Mouse (Mus musculus): ENCODE data around the gene Cerk. TPM values are rescaled to one million over a fixed set of nuclear protein-coding genes. Genes with fewer than 3 reads are reported as not detected.

Cerk gene
- polyA plus RNA-seq, 1 experiment from 2014 or later: 9.4 TPM

- no peak for ATAC-seq (replicated peaks; ENCODE audit: low FRiP score, low read depth)
- H3K4me3 ChIP-seq (replicated peaks; ENCODE audit: low read depth, low read length): no peak overlapping the region
These were observed 40.9 kb downstream of the Cerk start for GRCm38 (mm10) chr15:86145046-86145445.

GRCm38 (mm10) chr15:86144577-86144976, 41.4 kb downstream of the Cerk start:
- DNase-seq (ENCODE audit: low spot score): no peak
- H3K9me3 ChIP-seq (replicated peaks; ENCODE audit: low read length): no peaks in the 10 kb centered on the region
- H3K27ac ChIP-seq: no peak overlapping the region
- peaks cover 13% of the 10 kb centered on the region; the same call in 1 of the 2 replicates for H3K36me3 ChIP-seq (ENCODE audit: insufficient read depth, low read length)
- H3K4me1 ChIP-seq (replicated peaks; ENCODE audit: insufficient read depth, low read length): no peaks in the 10 kb centered on the region
- TF ChIP-seq CTCF (IDR thresholded peaks at IDR 0.05; ENCODE audit: low read depth): no peak
- 82% methylated on average over 7 of the region's 7 CpGs for WGBS
- no peaks in the 10 kb centered on the region for H3K27me3 ChIP-seq (ENCODE audit: insufficient read depth, low read length)
- H3K4me3 ChIP-seq (replicated peaks; ENCODE audit: low read depth, low read length): no peak overlapping the region
- ATAC-seq (replicated peaks; ENCODE audit: low FRiP score, low read depth): no peak
- H3K9ac ChIP-seq (ENCODE audit: low read depth, low read length): no peak overlapping the region
- no peak overlapping the region for H3K4me2 ChIP-seq (ENCODE audit: low read length)

More at GRCm38 (mm10) chr15:86145046-86145445, 40.9 kb downstream of the Cerk start:
- Histone ChIP-seq H3K4me1 (replicated peaks; ENCODE audit: insufficient read depth, low read length) (no peaks in the 10 kb centered on the region), H3K4me2 (ENCODE audit: low read length) (no peak overlapping the region), H3K36me3 (ENCODE audit: insufficient read depth, low read length) (peaks cover 13% of the 10 kb centered on the region; the same call in 1 of the 2 replicates), H3K27me3 (ENCODE audit: insufficient read depth, low read length) (no peaks in the 10 kb centered on the region), H3K9me3 (replicated peaks; ENCODE audit: low read length) (no peaks in the 10 kb centered on the region), H3K9ac (ENCODE audit: low read depth, low read length) (no peak overlapping the region), H3K27ac (no peak overlapping the region)
- no peak for TF ChIP-seq CTCF (IDR thresholded peaks at IDR 0.05; ENCODE audit: low read depth)
- no peak for DNase-seq (ENCODE audit: low spot score)
- WGBS: 83% methylated on average over 7 of the region's 7 CpGs

GRCm38 (mm10) chr15:86140323-86140722, 45.6 kb downstream of the Cerk start:
- TF ChIP-seq CTCF (IDR thresholded peaks at IDR 0.05; ENCODE audit: low read depth): peak; percentile 94
- Histone ChIP-seq H3K27ac (no peak overlapping the region), H3K9me3 (replicated peaks; ENCODE audit: low read length) (no peaks in the 10 kb centered on the region), H3K4me2 (ENCODE audit: low read length) (no peak overlapping the region), H3K4me3 (replicated peaks; ENCODE audit: low read depth, low read length) (no peak overlapping the region), H3K36me3 (ENCODE audit: insufficient read depth, low read length) (peaks cover 19% of the 10 kb centered on the region; the same call in 1 of the 2 replicates), H3K27me3 (ENCODE audit: insufficient read depth, low read length) (no peaks in the 10 kb centered on the region), H3K9ac (ENCODE audit: low read depth, low read length) (no peak overlapping the region), H3K4me1 (replicated peaks; ENCODE audit: insufficient read depth, low read length) (no peaks in the 10 kb centered on the region)
- ATAC-seq (replicated peaks; ENCODE audit: low FRiP score, low read depth) (peak; percentile 10; the same call in 1 of the 2 replicates), DNase-seq (ENCODE audit: low spot score) (peak; percentile 83)
- WGBS: 37% methylated on average over 10 of the region's 10 CpGs

GRCm38 (mm10) chr15:86137638-86138037, 48.3 kb downstream of the Cerk start:
- peak; percentile 61 for TF ChIP-seq CTCF (IDR thresholded peaks at IDR 0.05; ENCODE audit: low read depth)
- no peak overlapping the region for H3K27ac ChIP-seq
- DNase-seq (ENCODE audit: low spot score): no peak
- 73% methylated on average over 4 of the region's 4 CpGs for WGBS
- H3K9ac ChIP-seq (ENCODE audit: low read depth, low read length): no peak overlapping the region
- H3K4me1 ChIP-seq (replicated peaks; ENCODE audit: insufficient read depth, low read length): no peaks in the 10 kb centered on the region
- no peak overlapping the region for H3K4me3 ChIP-seq (replicated peaks; ENCODE audit: low read depth, low read length)
- no peak for ATAC-seq (replicated peaks; ENCODE audit: low FRiP score, low read depth)
- H3K9me3 ChIP-seq (replicated peaks; ENCODE audit: low read length): no peaks in the 10 kb centered on the region
- H3K36me3 ChIP-seq (ENCODE audit: insufficient read depth, low read length): peaks cover 25% of the 10 kb centered on the region
- no peaks in the 10 kb centered on the region for H3K27me3 ChIP-seq (ENCODE audit: insufficient read depth, low read length)
- H3K4me2 ChIP-seq (ENCODE audit: low read length): no peak overlapping the region

- H3K27me3 ChIP-seq (ENCODE audit: insufficient read depth, low read length): no peaks in the 10 kb centered on the region
- no peaks in the 10 kb centered on the region for H3K9me3 ChIP-seq (replicated peaks; ENCODE audit: low read length)
- no peaks in the 10 kb centered on the region for H3K4me1 ChIP-seq (replicated peaks; ENCODE audit: insufficient read depth, low read length)
- H3K4me3 ChIP-seq (replicated peaks; ENCODE audit: low read depth, low read length): no peak overlapping the region
- peak; percentile 91 for TF ChIP-seq CTCF (IDR thresholded peaks at IDR 0.05; ENCODE audit: low read depth)
- no peak; the same call in 1 of the 2 replicates for ATAC-seq (replicated peaks; ENCODE audit: low FRiP score, low read depth)
- H3K36me3 ChIP-seq (ENCODE audit: insufficient read depth, low read length): peaks cover 33% of the 10 kb centered on the region
- no peak overlapping the region for H3K4me2 ChIP-seq (ENCODE audit: low read length)
- no peak overlapping the region for H3K27ac ChIP-seq
- no peak overlapping the region for H3K9ac ChIP-seq (ENCODE audit: low read depth, low read length)
- WGBS: 37% methylated on average over 18 of the region's 18 CpGs
- peak; percentile 91 for DNase-seq (ENCODE audit: low spot score)
These were observed 50.8 kb downstream of the Cerk start for GRCm38 (mm10) chr15:86134941-86135783.

- no peak for ATAC-seq (replicated peaks; ENCODE audit: low FRiP score, low read depth)
- no peak overlapping the region for H3K4me3 ChIP-seq (replicated peaks; ENCODE audit: low read depth, low read length)
- no peak for TF ChIP-seq CTCF (IDR thresholded peaks at IDR 0.05; ENCODE audit: low read depth)
These were observed 55.3 kb downstream of the Cerk start for GRCm38 (mm10) chr15:86130657-86131056.

More at GRCm38 (mm10) chr15:86130657-86131056, 55.3 kb downstream of the Cerk start:
- Histone ChIP-seq H3K27ac (no peak overlapping the region), H3K9me3 (replicated peaks; ENCODE audit: low read length) (no peaks in the 10 kb centered on the region), H3K27me3 (ENCODE audit: insufficient read depth, low read length) (no peaks in the 10 kb centered on the region), H3K9ac (ENCODE audit: low read depth, low read length) (no peak overlapping the region), H3K36me3 (ENCODE audit: insufficient read depth, low read length) (peaks cover 52% of the 10 kb centered on the region), H3K4me2 (ENCODE audit: low read length) (no peak overlapping the region), H3K4me1 (replicated peaks; ENCODE audit: insufficient read depth, low read length) (no peaks in the 10 kb centered on the region)
- DNase-seq (ENCODE audit: low spot score): no peak
- WGBS: 86% methylated on average over 10 of the region's 10 CpGs

Data from kidney, postnatal 0 days (tissue).